Mouse (Mus musculus): ENCODE measurements around the gene Ccr8.

The Ccr8 gene

DNA sequence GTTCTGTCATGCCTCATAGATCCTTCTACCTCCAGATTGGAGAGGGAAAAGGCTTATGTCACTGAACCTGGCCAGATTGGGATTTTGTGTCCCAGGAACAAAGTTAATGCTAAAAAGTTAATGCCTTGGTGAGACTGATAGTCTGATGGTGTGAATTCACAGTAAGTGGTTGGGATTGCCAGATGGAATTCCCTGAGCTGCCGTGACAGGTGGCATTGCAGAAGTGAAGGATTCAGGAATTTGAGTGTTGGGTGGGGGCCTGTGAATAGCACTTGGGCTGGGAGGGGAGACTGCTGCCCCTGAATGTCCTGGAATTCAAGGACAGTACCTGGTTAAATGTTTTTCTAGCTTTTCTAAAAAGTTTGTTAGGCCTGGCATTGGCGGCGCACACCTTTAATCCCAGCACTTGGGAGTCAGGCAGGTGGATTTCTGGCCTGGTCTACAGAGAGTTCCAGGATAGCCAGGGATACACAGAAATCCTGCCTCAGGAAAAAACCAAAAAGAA is 39.9 kb downstream of the Ccr8 start:
- no peak for DNase-seq (ENCODE audit: low read depth, low spot score)

- peak; percentile 47 for DNase-seq (ENCODE audit: low read depth, low spot score)
Observed at GRCm38 (mm10) chr9:120132980-120133754, 41.3 kb downstream of the Ccr8 start.

- no peak for DNase-seq (ENCODE audit: low read depth, low spot score)
Observed at GRCm38 (mm10) chr9:120133755-120134475, 42.0 kb downstream of the Ccr8 start.

DNA sequence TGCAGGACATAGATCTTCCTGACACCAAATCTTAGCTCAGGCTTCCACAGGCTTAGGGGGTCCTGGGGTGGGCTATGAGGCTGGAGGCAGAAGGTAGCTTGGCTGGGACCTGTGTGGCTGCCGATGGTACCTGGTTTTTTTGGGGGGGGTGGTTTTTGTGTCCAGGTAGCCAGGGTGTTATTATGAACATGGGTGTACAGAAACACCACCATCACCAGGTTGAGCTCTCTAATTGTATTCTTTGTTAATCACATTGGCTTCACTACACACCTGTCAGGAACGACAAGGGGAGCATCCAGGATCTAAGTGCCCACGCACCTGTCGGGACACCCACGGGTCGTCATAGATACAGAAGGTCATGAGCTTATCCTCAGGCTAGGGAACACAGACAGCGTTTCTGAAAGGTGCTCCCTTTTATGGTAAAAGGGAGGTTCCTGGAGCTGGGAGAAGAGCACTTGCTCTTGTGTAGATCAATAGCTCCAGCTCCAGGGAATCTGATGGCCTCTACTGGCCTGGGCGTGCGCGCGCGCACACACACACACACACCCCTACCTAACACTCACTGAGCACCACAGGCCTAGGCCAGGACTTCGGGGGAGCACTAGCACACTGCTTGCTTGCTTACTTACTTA is 42.7 kb downstream of the Ccr8 start:
- DNase-seq (ENCODE audit: low read depth, low spot score) = no peak

DNA sequence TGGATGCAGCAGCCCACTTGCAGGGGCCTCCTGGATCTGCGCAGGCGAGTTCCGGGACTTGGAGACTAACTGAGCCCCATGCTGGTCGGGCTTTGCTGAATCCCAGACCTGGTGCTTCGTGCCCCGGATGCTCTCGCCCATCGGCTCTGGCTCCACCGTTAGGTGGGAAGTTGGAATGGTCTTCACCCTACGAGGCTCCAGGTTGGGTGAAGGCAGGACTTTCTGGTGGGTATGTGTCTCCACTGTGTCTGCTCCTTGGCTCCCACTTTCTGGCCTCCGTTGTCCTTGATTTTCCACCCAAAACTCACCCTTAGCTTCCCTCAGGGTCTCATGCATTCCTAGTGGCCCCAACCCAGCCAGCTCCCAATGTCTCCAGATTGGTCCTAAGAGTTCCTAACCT is 43.5 kb downstream of the Ccr8 start:
- DNase-seq (ENCODE audit: low read depth, low spot score) = no peak

DNA sequence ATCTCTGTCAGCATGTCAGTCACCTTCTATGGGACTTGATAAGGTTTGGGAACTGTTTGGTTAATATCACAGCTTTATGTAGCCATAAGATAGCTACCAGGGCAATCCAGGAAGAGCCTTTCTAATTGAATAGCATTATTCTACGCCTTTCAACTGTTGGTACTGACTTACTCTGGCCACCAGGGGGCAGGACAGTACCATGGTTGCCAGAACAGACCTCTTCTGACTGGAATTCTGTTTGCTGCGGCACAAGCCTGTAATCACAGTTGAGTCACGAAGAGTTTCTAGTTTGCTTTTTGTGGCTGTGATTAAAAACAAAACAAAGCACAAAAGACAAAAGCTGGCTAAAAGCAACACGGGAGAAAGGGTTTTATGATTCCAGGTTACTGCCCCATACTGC is 48.7 kb downstream of the Ccr8 start:
- peak; percentile 82 for DNase-seq (ENCODE audit: low read depth, low spot score)

DNA sequence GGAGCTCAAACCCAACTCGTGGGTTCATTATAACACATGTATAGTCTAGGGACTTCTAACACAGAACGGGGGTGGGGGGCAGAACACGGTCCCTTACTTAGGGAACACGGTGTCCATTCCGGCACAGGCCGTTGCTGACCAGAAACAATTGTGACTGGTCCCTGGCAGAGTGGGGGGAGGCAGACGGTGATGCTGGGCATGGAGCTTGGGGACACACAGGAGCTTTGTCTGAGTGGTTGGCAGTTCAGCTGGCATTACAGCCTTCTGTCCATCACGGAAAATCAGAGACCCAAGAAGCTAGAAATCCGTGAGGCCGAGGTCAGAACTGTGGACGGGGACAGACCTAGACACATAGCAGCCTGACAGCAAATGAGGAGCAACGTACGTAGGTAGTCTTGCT is 52.6 kb downstream of the Ccr8 start:
- DNase-seq (ENCODE audit: low read depth, low spot score) = no peak

Data from 3T3-L1 (cell line).